Mouse (Mus musculus): ENCODE results near the gene Igtp.

DNA sequence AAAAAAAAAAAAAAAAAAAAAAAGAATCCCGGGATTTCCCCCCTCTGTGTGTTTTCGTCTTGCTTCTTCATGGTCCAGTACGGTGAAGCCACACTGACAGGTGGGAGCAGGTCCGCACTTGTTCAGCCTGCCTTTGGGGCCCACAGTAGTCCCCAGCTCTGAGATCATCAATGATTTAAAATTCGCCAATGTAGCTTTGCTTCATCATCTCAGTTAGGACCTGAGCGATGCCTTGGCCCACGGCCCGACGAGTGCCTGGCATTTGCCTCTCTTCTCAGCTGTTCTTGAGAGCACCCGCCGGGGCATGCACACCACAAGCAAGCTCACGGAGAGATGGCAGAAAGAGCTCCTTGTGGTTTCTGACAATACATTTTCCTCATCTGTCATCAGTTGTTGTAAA lies 1.7 kb downstream of the Igtp start:
- TF ChIP-seq CTCF (IDR thresholded peaks at IDR 0.05; ENCODE audit: control insufficient read depth, insufficient read depth, low read length) (no peak), POLR2A (IDR thresholded peaks at IDR 0.05; ENCODE audit: borderline replicate concordance, control insufficient read depth, low read depth, low read length) (no peak)
